Mouse (Mus musculus) hindbrain, embryonic 15.5 days (tissue): ENCODE data around the gene Krtap10-10. TPM values are rescaled to one million over a fixed set of nuclear protein-coding genes. Genes with fewer than 3 reads are reported as not detected.

Source experiments
- ATAC-seq: fragments of 200-750 bp; cut with Nextera tagmentation; 2 replicates; pipeline ENCODE4 v1.8.0; 2017; ENCODE audit warnings: low read depth, moderate number of reproducible peaks, moderate TSS enrichment; ENCODE audit not compliant: low FRiP score
- H3K27ac ChIP-seq: fragments of 300-500 bp; sonication (generic); replicated peaks from 2 replicates; pipeline ENCODE4 v1.5.1; 2015; ENCODE audit warnings: mild to moderate bottlenecking, inconsistent platforms
- H3K27me3 ChIP-seq: fragments of 300-500 bp; sonication (generic); 2 replicates; pipeline ENCODE4 v1.6.1; 2015; ENCODE audit warnings: control low read depth, inconsistent platforms
- H3K36me3 ChIP-seq: fragments of 300-500 bp; sonication (generic); 2 replicates; pipeline ENCODE4 v1.6.1; 2015; ENCODE audit warnings: control low read depth, inconsistent platforms
- H3K4me1 ChIP-seq: fragments of 300-500 bp; sonication (generic); replicated peaks from 2 replicates; pipeline ENCODE4 v1.6.1; 2015; ENCODE audit warnings: control low read depth, inconsistent platforms
- H3K4me2 ChIP-seq: fragments of 300-500 bp; sonication (generic); 2 replicates; pipeline ENCODE4 v1.6.1; 2015; ENCODE audit warnings: moderate library complexity, mild to moderate bottlenecking, inconsistent platforms
- H3K4me3 ChIP-seq: fragments of 300-500 bp; sonication (generic); 2 replicates; pipeline ENCODE4 v1.5.1; 2015; ENCODE audit warnings: mild to moderate bottlenecking, inconsistent platforms
- H3K9ac ChIP-seq: fragments of 300-500 bp; sonication (generic); 2 replicates; pipeline ENCODE4 v1.6.1; 2015; ENCODE audit warnings: inconsistent platforms
- H3K9me3 ChIP-seq: fragments of 300-500 bp; sonication (generic); 2 replicates; pipeline ENCODE4 v1.6.1; 2016; ENCODE audit warnings: control low read depth, inconsistent platforms
- WGBS: fragments of 180-500 bp; shearing (Covaris S2); methylation state at CpG from one replicate; pipeline ENCODE4 v1.1.7; 2015; 5-methylcytosine and 5-hydroxymethylcytosine counted together
- polyA plus RNA-seq: library from polyadenylated mRNA; unstranded; fragments of >200 nt; fragmentation: Nextera tagmentation; extraction: Ambion mirVana; gene quantifications from 2 replicates; pipeline ENCODE4 v1.2.1, GENCODE M21; 2015

Gene Krtap10-10
- polyA plus RNA-seq, 1 experiment from 2014 or later: not detected

GRCm38 (mm10) chr10:77878985-77879384 is 43.2 kb downstream of the Krtap10-10 start:
- no peak overlapping the region for H3K27ac ChIP-seq
- no peaks in the 10 kb centered on the region for H3K9me3 ChIP-seq
- H3K4me1 ChIP-seq: no peaks in the 10 kb centered on the region
- no peak overlapping the region for H3K9ac ChIP-seq
- no peaks in the 10 kb centered on the region for H3K27me3 ChIP-seq
- 63% methylated on average over 6 of the region's 6 CpGs for WGBS
- H3K4me3 ChIP-seq: no peak overlapping the region
- no peak overlapping the region for H3K4me2 ChIP-seq
- no peaks in the 10 kb centered on the region for H3K36me3 ChIP-seq
- no peak for ATAC-seq

- Histone ChIP-seq H3K4me3 (no peak overlapping the region), H3K4me2 (no peak overlapping the region), H3K4me1 (no peaks in the 10 kb centered on the region), H3K27ac (no peak overlapping the region), H3K36me3 (no peaks in the 10 kb centered on the region), H3K27me3 (no peaks in the 10 kb centered on the region), H3K9ac (no peak overlapping the region), H3K9me3 (no peaks in the 10 kb centered on the region)
- 70% methylated on average over 3 of the region's 3 CpGs for WGBS
- no peak for ATAC-seq
Observed at GRCm38 (mm10) chr10:77880305-77880704, 44.6 kb downstream of the Krtap10-10 start.

- H3K36me3 ChIP-seq: no peaks in the 10 kb centered on the region
- WGBS: 93% methylated on average over 5 of the region's 5 CpGs
Observed at GRCm38 (mm10) chr10:77882553-77882952, 46.8 kb downstream of the Krtap10-10 start.

GRCm38 (mm10) chr10:77886007-77886747 is 50.4 kb downstream of the Krtap10-10 start:
- no peaks in the 10 kb centered on the region for H3K4me1 ChIP-seq
- no peaks in the 10 kb centered on the region for H3K27me3 ChIP-seq
- WGBS: 56% methylated on average over 12 of the region's 12 CpGs
- no peaks in the 10 kb centered on the region for H3K36me3 ChIP-seq
- H3K9ac ChIP-seq: no peak overlapping the region
- no peak for ATAC-seq
- no peaks in the 10 kb centered on the region; the same call in 1 of the 2 replicates for H3K9me3 ChIP-seq
- H3K4me3 ChIP-seq: no peak overlapping the region
- no peak overlapping the region for H3K27ac ChIP-seq
- H3K4me2 ChIP-seq: no peak overlapping the region

More at GRCm38 (mm10) chr10:77882553-77882952, 46.8 kb downstream of the Krtap10-10 start:
- Histone ChIP-seq H3K9me3 (no peaks in the 10 kb centered on the region), H3K27ac (no peak overlapping the region), H3K4me1 (no peaks in the 10 kb centered on the region), H3K9ac (no peak overlapping the region), H3K4me2 (no peak overlapping the region), H3K27me3 (no peaks in the 10 kb centered on the region), H3K4me3 (no peak overlapping the region)
- no peak for ATAC-seq

Other genes with a start within 250 kb of the Krtap10-10 start
- gene Sumo3, start 229.8 kb upstream of the Krtap10-10 start, polyA plus RNA-seq: 282 and 283 TPM in 2 replicates
- 2.9 TPM in 1 of 2 replicates, not detected in the other for gene Gm49325, start 229.8 kb upstream of the Krtap10-10 start, polyA plus RNA-seq
- 83.8 and 90.0 TPM in 2 replicates for gene Ube2g2, start 213.7 kb upstream of the Krtap10-10 start, polyA plus RNA-seq
- gene Tspear, start 149.4 kb upstream of the Krtap10-10 start, polyA plus RNA-seq: 0.99 and 1.3 TPM in 2 replicates
- not detected in 2 replicates for gene Gm19402, start 145.2 kb upstream of the Krtap10-10 start, polyA plus RNA-seq
- gene Gm9508, start 138.7 kb upstream of the Krtap10-10 start, polyA plus RNA-seq: not detected in 2 replicates
- gene Gm10272, start 129.3 kb upstream of the Krtap10-10 start, polyA plus RNA-seq: not detected in 2 replicates
- not detected in 2 replicates for gene Gm10024, start 124.5 kb upstream of the Krtap10-10 start, polyA plus RNA-seq
- gene Gm10142, start 120.1 kb upstream of the Krtap10-10 start, polyA plus RNA-seq: not detected in 2 replicates
- gene Krtap12-1, start 115.3 kb upstream of the Krtap10-10 start, polyA plus RNA-seq: not detected in 2 replicates
- gene Gm10100, start 109.5 kb upstream of the Krtap10-10 start, polyA plus RNA-seq: not detected in 2 replicates
- gene Gm18596, start 93.3 kb upstream of the Krtap10-10 start, polyA plus RNA-seq: not detected in 2 replicates
- gene Gm9736, start 84.6 kb upstream of the Krtap10-10 start, polyA plus RNA-seq: not detected in 2 replicates
- not detected in 2 replicates for gene Gm3233, start 76.3 kb upstream of the Krtap10-10 start, polyA plus RNA-seq
- gene Gm3238, start 64.6 kb upstream of the Krtap10-10 start, polyA plus RNA-seq: not detected in 2 replicates
- gene Gm7138, start 59.0 kb upstream of the Krtap10-10 start, polyA plus RNA-seq: not detected in 2 replicates
- not detected in 2 replicates for gene Gm3250, start 53.4 kb upstream of the Krtap10-10 start, polyA plus RNA-seq
- gene Gm7137, start 47.7 kb upstream of the Krtap10-10 start, polyA plus RNA-seq: not detected in 2 replicates
- gene Gm9639, start 40.9 kb upstream of the Krtap10-10 start, polyA plus RNA-seq: not detected in 2 replicates
- gene Gm19668, start 36.8 kb upstream of the Krtap10-10 start, polyA plus RNA-seq: not detected in 2 replicates
- not detected in 2 replicates for gene Gm9507, start 24.1 kb upstream of the Krtap10-10 start, polyA plus RNA-seq
- not detected in 2 replicates for gene Gm2696, start 21.3 kb upstream of the Krtap10-10 start, polyA plus RNA-seq
- gene Krtap10-4, start 8.9 kb upstream of the Krtap10-10 start, polyA plus RNA-seq: not detected in 2 replicates
- gene Gm36176, start 10.9 kb downstream of the Krtap10-10 start, polyA plus RNA-seq: not detected in 2 replicates
- not detected in 2 replicates for gene Gm10318, start 16.9 kb downstream of the Krtap10-10 start, polyA plus RNA-seq
- not detected in 2 replicates for gene Gm3285, start 26.0 kb downstream of the Krtap10-10 start, polyA plus RNA-seq
- gene Lrrc3, start 66.6 kb downstream of the Krtap10-10 start, polyA plus RNA-seq: 21.4 and 23.9 TPM in 2 replicates
- 5.4 and 7.1 TPM in 2 replicates for gene Trpm2, start 134.6 kb downstream of the Krtap10-10 start, polyA plus RNA-seq
- 46.8 and 54.5 TPM in 2 replicates for gene 1810043G02Rik, start 142.6 kb downstream of the Krtap10-10 start, polyA plus RNA-seq
- gene Pfkl, start 174.1 kb downstream of the Krtap10-10 start, polyA plus RNA-seq: 120 and 126 TPM in 2 replicates
- not detected in 2 replicates for gene Dnmt3l, start 206.0 kb downstream of the Krtap10-10 start, polyA plus RNA-seq
- 0.51 TPM in 1 of 2 replicates, not detected in the other for gene Aire, start 207.7 kb downstream of the Krtap10-10 start, polyA plus RNA-seq
- 0.71 and 0.96 TPM in 2 replicates for gene Icosl, start 233.4 kb downstream of the Krtap10-10 start, polyA plus RNA-seq